Mouse (Mus musculus): Measurements from ENCODE around the gene Nploc4.

DNA sequence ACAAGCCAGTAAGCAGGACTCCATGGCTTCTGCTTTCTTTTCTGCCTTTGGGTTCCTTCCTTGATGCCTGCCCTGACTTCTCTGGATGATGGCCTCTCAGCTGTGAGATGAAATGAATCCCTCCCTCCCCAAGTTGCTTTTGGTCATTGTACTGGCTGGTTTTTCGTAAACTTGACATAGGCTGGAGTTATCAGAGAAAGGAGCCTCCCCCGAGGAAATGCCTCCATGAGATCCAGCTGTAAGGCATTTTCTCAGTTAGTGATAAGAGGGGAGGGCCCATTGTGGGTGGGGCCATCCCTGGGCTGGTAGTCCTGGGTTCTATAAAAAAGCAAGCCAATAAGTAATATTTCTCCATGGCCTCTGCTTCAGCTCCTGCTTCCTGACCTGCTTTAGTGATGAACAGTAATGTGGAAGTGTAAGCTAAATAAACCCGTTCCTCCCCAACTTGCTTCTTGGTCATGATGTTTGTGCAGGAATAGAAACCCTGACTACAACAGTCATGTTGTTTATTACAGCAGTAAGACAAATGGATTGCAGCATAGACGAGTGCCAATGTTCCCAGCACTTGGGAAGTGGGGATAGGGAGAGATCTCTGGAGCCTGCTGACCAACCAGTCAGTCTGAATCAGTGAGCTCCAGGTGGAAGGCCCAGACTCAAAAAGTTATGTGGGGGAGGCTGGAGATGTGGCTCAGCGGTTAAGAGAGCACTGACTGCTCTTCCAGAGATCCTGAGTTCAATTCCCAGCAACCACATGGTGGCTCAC is 82.0 kb downstream of the Nploc4 start:
- TF ChIP-seq CTCF (conservative IDR thresholded peaks at IDR 0.05; ENCODE audit: low read length) (no peak), NANOG (IDR thresholded peaks at IDR 0.05; ENCODE audit: borderline replicate concordance, low read length) (no peak), POU5F1 (IDR thresholded peaks at IDR 0.05; ENCODE audit: borderline replicate concordance, low read length) (no peak)

Data from E14TG2a.4 (cell line).